Mouse (Mus musculus) v-Abl transformed pro-B cells (cell line): ENCODE data around the gene Mob1a.

Experiments used
- in situ Hi-C, 2 experiments: fragments of 400-800 bp; cut with MboI; formaldehyde crosslinking; loops; one replicate each; pipeline ENCODE4 v1.15.1; 2025; ENCODE audit not compliant: unreplicated experiment in 2 of 2

The Mob1a gene

DNA sequence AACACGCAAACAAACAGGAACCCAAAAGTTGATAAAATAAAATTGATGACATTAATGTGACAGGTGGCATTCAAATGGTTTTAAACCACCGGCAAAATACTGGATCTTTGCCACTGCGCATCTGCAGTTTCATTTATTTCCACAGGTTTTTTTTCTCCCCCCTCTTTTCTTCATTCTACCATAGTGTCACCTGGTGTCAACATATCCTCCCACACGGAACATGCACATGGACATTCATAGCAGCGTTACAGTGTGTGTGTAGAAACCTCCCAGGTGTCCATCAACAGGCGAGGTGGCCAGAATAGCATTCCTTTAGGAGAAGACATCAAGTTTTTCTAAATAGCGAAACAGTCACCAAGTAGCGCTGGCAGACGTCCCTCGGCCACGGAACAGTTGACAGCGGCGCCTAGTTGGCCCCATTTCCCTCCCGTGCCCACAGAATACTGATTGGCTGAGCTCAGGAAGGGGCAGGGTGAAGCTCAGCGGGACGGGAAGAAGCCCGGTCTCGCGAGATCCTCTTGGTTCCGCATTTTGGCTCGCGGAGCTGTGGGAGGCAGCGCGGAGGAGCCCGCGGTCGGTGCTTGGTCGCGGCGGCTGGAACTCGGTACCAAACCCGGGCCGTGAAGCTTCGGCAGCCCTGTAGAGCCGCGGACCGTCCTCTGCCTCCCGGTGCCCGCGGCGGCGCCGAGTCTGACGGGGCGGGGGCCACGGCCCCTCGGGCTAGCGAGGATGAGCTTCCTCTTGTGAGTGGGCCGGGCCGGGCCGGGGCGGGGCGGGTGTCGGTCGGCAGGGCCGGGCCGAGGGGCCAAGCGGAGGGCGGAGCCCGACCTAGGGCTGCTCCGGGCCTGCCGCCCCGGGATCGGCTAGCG, at the start of gene Mob1a, which contains the start of gene Mthfd2:
Gene Mob1a, plus strand, starts transcription at position 492 of the 869 bp plus-strand sequence.
Gene Mthfd2, minus strand, starts transcription at position 384 of the 869 bp plus-strand sequence.
- in situ Hi-C loops: loop anchor here (10.0 to 25.0 kb wide), 2 partner anchors 221 to 637 kb away; partner anchors contain the start of genes Ccdc142 (in 1 of the 2), Gm42688 (in 1 of the 2) and Mrpl53 (in 1 of the 2)

- in situ Hi-C loops: loop anchor here (5.0 to 10.0 kb wide), 5 partner anchors 170 to 355 kb away; partner anchors contain the start of genes Mrpl53 (in 2 of the 2), Ccdc142 (in 1 of the 2) and Gm42688 (in 1 of the 2)
Measured at GRCm38 (mm10) chr6:83277151-83277550, 48.7 kb upstream of the Mob1a start.

DNA sequence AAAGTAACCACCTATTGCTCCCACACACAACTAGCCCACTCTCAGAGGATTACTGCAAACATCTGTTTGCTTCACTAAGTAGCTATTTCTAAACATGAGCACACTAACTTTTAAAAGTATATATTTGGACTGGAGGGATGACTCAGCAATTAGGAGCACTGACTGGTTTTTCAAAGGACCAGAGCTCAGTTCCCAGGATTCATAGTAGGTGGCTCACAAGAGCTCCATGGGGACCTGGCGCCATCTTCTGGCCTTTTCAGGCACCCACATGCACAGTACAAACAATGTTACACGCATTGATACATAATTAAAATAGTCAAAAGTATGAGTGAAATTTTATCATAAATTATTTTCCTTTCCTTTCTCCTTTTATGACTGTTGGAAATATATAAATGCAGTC, 46.9 kb upstream of the Mob1a start:
- in situ Hi-C loops: loop anchor here (5.0 to 10.0 kb wide), 5 partner anchors 172 to 357 kb away; partner anchors contain the start of genes Mrpl53 (in 2 of the 2), Ccdc142 (in 1 of the 2) and Gm42688 (in 1 of the 2)

DNA sequence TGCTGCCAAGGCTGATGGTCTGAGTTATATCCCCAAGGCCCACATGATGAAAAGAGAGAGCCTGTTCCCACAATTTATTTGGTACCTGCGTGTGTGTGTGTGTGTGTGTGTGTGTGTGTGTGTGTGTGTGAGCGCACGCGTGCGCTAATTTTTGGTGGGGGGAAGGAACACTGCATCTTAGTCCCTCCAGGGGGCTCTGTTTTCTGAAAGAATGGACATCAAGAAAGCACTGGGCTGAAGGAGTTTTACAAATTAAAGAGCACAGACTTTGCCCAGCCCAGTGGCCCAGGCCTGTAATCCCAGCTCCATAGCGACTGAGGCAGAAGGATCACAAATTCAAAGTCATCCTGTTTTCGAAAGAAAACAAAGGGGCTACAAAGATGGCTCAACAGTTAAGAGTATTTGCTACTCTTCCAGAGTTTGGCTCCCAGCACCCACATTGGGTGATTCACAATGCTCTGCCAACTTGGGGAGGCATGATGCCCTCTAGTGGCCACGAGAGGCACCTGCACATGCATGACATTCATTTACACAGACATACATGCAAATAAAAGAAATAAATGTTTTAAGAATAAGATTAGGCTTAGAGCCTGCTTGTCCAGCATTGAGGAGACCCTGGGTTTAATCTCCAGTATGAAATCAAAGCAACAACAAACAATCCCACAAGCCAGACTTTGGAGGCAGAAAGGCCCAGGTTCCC, 45.4 kb upstream of the Mob1a start:
- in situ Hi-C loops: no loop called here

- in situ Hi-C loops: no loop called here
Measured at GRCm38 (mm10) chr6:83300447-83301229, 25.2 kb upstream of the Mob1a start.

DNA sequence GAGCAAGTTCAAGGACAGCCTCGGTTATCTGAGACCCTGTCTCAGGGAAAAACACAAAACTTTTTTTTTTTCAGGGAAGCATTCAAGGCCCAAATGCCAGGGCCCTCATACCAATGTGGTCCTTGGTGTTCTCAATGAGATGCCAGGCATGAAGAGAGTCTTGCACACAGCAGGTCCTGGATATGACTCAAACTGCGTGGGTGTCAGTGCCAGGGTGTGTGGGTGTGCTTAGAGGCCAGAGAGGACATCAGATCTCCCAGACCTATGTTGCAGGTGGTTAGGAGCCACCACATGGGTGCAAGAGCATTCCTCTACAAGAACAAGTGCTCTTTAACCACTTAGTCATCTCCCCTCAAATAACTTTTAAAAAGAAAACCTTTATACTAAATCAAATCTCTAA, 24.5 kb upstream of the Mob1a start:
- in situ Hi-C loops: no loop called here

- in situ Hi-C loops: no loop called here
Measured at GRCm38 (mm10) chr6:83302264-83302663, 23.6 kb upstream of the Mob1a start.

- in situ Hi-C loops: no loop called here
Measured at GRCm38 (mm10) chr6:83309017-83309416, 16.8 kb upstream of the Mob1a start.

DNA sequence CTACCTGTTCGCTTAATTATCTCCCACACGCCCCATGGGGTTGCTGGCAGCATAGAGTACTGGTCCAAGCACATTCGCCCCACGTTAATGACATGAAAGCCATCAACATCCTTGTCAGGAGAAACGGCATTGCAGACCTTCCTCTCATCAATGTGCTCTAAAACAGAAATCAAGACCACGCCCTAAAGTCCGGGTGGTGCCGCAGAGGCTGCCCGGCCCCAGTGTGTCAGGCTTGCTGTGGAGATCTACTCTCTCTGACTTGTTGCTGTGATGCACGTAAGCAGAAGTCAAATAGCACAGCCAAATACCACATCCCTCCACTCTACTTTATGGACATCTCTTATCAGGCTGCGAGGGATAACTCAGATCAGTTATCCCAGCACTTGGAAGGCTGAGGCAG, 14.6 kb upstream of the Mob1a start:
- in situ Hi-C loops: no loop called here

DNA sequence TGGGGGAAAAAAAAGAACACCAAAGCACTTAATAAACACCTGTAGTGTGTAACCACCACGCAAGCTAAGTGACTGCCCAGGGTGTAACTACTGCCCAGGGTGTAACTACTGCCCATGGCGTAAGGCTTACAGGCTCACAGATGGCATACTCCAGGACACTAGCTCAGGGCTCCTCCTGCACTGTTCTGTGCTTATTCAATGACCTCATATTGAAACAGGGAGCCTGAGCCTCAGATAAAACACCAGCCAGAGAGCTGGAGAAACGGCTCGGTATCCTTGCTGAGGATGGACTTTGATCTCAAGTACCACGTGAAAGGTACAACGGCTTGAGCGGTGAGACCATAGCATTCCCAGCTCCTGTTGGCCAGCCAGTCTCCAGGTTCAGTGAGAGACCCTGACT, 13.8 kb upstream of the Mob1a start:
- in situ Hi-C loops: no loop called here

GRCm38 (mm10) chr6:83312514-83312913, 13.3 kb upstream of the Mob1a start:
- in situ Hi-C loops: no loop called here

DNA sequence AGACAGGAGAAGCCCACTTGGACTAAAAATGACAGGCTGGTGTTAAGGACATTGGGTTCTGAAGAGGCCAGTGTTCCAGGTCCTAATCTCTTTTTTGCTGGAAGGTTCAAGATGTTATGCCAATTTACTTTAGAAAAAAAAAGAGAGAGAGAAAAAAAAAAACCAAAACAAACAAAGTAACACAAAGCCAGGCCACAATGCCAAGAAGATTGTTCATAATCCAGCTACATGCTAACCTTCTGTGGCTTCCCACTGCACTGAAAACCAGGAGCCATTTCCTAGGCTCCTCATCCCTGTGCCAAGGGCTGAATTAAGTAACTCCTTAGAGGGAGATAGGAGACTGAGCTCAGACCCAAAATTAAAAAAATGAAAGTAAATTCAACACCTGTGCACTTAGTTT, 10.5 kb upstream of the Mob1a start:
- in situ Hi-C loops: no loop called here

GRCm38 (mm10) chr6:83316022-83316421, 9.8 kb upstream of the Mob1a start:
- in situ Hi-C loops: no loop called here

DNA sequence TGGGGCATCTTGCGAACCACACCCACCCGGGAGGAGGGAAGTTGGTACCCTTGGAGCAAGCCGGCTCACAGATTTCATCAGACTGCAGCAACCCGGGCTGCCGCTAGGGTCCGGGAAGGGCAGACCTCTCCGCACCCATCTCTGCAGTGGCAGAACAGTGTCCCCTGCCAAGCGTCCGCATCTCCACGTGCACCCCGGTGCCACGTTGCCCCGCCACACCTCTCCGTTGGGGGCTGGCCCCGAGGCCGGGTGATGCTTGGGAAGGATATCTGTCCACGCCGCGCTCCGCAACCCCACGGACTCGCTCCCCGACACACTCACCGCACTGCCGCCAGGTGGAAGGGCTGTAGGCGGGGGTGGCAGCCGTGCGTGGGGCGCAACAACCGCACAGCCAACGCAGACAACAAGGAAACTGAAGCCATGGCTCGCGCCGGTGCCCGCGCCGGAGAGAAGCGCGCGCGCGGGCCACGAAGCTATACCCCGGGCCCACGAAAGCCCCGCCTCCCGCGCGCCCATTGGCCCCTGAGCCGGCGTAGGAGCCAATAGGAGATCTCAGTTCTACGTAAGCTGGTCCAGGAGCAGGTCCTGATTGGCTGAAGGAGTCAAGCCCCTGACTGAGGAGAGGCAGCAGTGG, 8.6 kb upstream of the Mob1a start:
- in situ Hi-C loops: no loop called here

DNA sequence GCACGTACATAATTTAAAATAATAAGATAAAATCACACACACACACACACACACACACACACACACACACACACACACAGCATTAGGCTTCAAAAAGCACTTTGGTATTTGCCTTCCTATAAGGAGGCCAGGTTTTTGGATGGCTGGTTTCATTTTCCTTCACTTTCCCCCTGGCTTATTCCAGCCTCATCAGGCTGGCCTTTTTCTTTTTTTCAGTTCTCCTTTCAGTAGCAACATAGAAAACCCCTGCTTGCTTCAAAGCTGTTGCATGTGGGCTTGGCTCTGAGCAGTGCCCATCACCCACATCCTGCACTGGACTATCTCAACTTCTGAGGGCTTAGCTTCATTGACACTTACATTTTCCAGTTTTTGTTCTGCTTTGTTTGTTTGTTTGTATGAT, 3.9 kb upstream of the Mob1a start:
- in situ Hi-C loops: loop anchor here in 1 of 2 experiments (10.0 kb wide), 1 partner anchor 217 kb away; the partner anchor contains the start of genes Ccdc142, Gm42688 and Mrpl53

GRCm38 (mm10) chr6:83322794-83323193, 3.0 kb upstream of the Mob1a start:
- in situ Hi-C loops: loop anchor here in 1 of 2 experiments (10.0 kb wide), 1 partner anchor 218 kb away; the partner anchor contains the start of genes Ccdc142, Gm42688 and Mrpl53

GRCm38 (mm10) chr6:83323652-83324419, 2.0 kb upstream of the Mob1a start:
- in situ Hi-C loops: loop anchor here in 1 of 2 experiments (10.0 kb wide), 1 partner anchor 219 kb away; the partner anchor contains the start of genes Ccdc142, Gm42688 and Mrpl53

DNA sequence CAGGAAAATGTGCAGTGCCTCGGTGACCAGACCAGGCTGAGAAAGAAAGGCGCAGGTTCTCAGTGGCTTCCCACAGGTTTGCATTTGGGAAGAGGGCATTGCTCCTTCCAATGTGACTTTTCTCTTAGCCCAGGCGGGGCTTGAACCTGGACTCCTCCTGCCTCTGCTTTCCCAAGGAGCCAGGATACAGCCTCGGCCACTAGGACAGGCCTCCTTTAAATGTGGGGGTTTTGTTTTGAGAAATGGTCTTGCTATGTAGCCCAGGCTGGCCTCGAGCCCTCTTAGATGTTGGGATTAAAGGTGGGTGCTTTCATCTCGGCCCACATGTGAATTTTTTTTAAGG, 549 bp downstream of the Mob1a start:
- in situ Hi-C loops: loop anchor here (10.0 to 25.0 kb wide), 2 partner anchors 222 to 636 kb away; partner anchors contain the start of genes Ccdc142 (in 1 of the 2), Gm42688 (in 1 of the 2) and Mrpl53 (in 1 of the 2)

- in situ Hi-C loops: loop anchor here (10.0 to 25.0 kb wide), 2 partner anchors 222 to 636 kb away; partner anchors contain the start of genes Ccdc142 (in 1 of the 2), Gm42688 (in 1 of the 2) and Mrpl53 (in 1 of the 2)
Measured at GRCm38 (mm10) chr6:83326761-83327160, 945 bp downstream of the Mob1a start.
